Mouse (Mus musculus): ENCODE data around the gene Cmtm8. TPM values are rescaled to one million over a fixed set of nuclear protein-coding genes. Genes with fewer than 3 reads are reported as not detected.

The Cmtm8 gene
- polyA plus RNA-seq, 1 experiment from 2014 or later, result 8.1 TPM

- 86% methylated on average over 4 of the region's 4 CpGs for WGBS
- no peak overlapping the region for H3K4me2 ChIP-seq (ENCODE audit: low read depth, low read length)
- H3K27me3 ChIP-seq (ENCODE audit: control insufficient read depth, insufficient read depth, low read length), result no peaks in the 10 kb centered on the region
- ATAC-seq (ENCODE audit: low read depth), result no peak
- H3K9ac ChIP-seq (replicated peaks; ENCODE audit: low read depth, low read length), result no peak overlapping the region
- H3K4me1 ChIP-seq (ENCODE audit: control insufficient read depth, insufficient read depth, low read length), result no peaks in the 10 kb centered on the region
- no peaks in the 10 kb centered on the region; the same call in 1 of the 2 replicates for H3K36me3 ChIP-seq (ENCODE audit: control insufficient read depth, insufficient read depth, low read length)
- no peak overlapping the region for H3K4me3 ChIP-seq (ENCODE audit: low read depth, low read length)
- no peak overlapping the region for H3K27ac ChIP-seq (ENCODE audit: low read depth, low read length)
- no peaks in the 10 kb centered on the region for H3K9me3 ChIP-seq (ENCODE audit: control insufficient read depth, low read length)
These were observed 98.3 kb downstream of the Cmtm8 start for GRCm38 (mm10) chr9:114745654-114746053.

DNA sequence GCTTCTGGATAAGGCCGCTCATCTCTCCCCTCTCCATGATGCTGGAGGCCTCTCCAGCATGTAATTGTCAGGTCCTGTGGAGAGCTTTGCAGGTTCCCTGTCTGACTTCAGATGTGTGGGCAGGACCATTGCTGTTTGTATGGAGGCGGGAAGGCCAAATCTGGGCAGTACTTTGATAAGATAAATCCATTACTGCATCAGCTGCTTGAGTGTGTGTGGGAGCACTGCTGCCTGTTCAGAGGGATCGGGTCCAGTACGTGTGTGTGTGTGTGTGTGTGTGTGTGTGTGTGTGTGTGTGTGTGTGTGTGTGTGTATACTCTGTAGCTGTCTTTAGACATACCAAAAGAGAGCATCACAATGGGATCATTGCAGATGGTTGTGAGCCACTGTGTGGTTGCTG lies 98.8 kb downstream of the Cmtm8 start:
- no peaks in the 10 kb centered on the region for H3K9me3 ChIP-seq (ENCODE audit: control insufficient read depth, low read length)
- H3K9ac ChIP-seq (replicated peaks; ENCODE audit: low read depth, low read length), result no peak overlapping the region
- WGBS, result 87% methylated on average over 4 of the region's 4 CpGs
- H3K36me3 ChIP-seq (ENCODE audit: control insufficient read depth, insufficient read depth, low read length), result no peaks in the 10 kb centered on the region; the same call in 1 of the 2 replicates
- no peaks in the 10 kb centered on the region for H3K27me3 ChIP-seq (ENCODE audit: control insufficient read depth, insufficient read depth, low read length)
- no peak for ATAC-seq (ENCODE audit: low read depth)
- no peak overlapping the region for H3K4me2 ChIP-seq (ENCODE audit: low read depth, low read length)
- no peak overlapping the region for H3K4me3 ChIP-seq (ENCODE audit: low read depth, low read length)
- H3K4me1 ChIP-seq (ENCODE audit: control insufficient read depth, insufficient read depth, low read length), result no peaks in the 10 kb centered on the region
- H3K27ac ChIP-seq (ENCODE audit: low read depth, low read length), result no peak overlapping the region

DNA sequence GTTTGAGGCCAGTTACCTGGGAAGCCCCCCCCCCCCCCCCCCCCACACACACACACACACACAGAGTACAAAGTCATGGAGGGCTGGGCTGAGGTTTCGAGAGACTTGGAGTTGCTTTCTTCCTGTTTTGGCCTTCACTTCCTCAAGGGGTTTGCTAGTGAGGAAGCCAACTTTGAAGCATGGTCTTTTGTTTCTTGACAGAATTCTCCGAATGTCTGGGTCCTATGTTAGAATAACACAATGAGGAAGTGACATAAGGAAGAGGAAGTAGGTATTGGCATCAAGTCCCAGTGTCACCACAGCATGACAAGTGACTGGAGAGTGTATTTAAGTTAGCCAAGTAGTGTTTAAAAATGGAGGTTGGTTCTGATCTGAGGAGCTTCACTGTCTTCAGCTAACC lies 101.2 kb downstream of the Cmtm8 start:
- Histone ChIP-seq H3K9ac (replicated peaks; ENCODE audit: low read depth, low read length) (no peak overlapping the region), H3K4me2 (ENCODE audit: low read depth, low read length) (no peak overlapping the region), H3K4me1 (ENCODE audit: control insufficient read depth, insufficient read depth, low read length) (no peaks in the 10 kb centered on the region), H3K27me3 (ENCODE audit: control insufficient read depth, insufficient read depth, low read length) (no peaks in the 10 kb centered on the region), H3K4me3 (ENCODE audit: low read depth, low read length) (no peak overlapping the region), H3K27ac (ENCODE audit: low read depth, low read length) (no peak overlapping the region), H3K36me3 (ENCODE audit: control insufficient read depth, insufficient read depth, low read length) (no peaks in the 10 kb centered on the region; the same call in 1 of the 2 replicates), H3K9me3 (ENCODE audit: control insufficient read depth, low read length) (no peaks in the 10 kb centered on the region)
- ATAC-seq (ENCODE audit: low read depth), result no peak
- WGBS, result 87% methylated on average over 2 of the region's 2 CpGs

DNA sequence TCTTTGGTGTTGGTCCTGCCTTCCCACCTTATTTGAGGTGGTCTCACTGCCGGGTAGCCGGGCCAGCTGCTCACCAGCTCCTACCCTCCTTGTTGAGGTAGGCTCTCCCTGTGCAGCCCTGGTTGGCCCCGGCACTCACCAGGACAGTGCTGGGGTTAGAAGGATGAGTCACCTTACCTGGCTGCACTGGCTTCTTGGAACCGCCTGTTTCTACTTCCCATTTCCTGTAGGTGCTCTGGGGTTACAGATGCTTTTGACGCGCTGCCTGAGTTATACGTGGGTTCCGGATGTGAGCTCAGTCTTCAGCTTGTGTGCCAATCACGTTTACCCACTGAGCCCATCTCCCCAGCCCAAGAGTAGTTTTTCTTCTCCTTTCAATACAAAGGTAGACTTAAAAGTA lies 103.6 kb downstream of the Cmtm8 start:
- H3K9me3 ChIP-seq (ENCODE audit: control insufficient read depth, low read length), result no peaks in the 10 kb centered on the region
- WGBS, result 94% methylated on average over 9 of the region's 9 CpGs
- no peak overlapping the region for H3K4me3 ChIP-seq (ENCODE audit: low read depth, low read length)
- H3K27me3 ChIP-seq (ENCODE audit: control insufficient read depth, insufficient read depth, low read length), result no peaks in the 10 kb centered on the region
- H3K27ac ChIP-seq (ENCODE audit: low read depth, low read length), result no peak overlapping the region
- no peaks in the 10 kb centered on the region for H3K4me1 ChIP-seq (ENCODE audit: control insufficient read depth, insufficient read depth, low read length)
- H3K4me2 ChIP-seq (ENCODE audit: low read depth, low read length), result no peak overlapping the region
- no peaks in the 10 kb centered on the region; the same call in 1 of the 2 replicates for H3K36me3 ChIP-seq (ENCODE audit: control insufficient read depth, insufficient read depth, low read length)
- no peak for ATAC-seq (ENCODE audit: low read depth)
- H3K9ac ChIP-seq (replicated peaks; ENCODE audit: low read depth, low read length), result no peak overlapping the region

Other genes with a start within 250 kb of the Cmtm8 start
- gene Cnot10, start 204.0 kb downstream of the Cmtm8 start, polyA plus RNA-seq (2014; fragmentation: Nextera tagmentation; extraction: Ambion mirVana), result 54.6 and 56.7 TPM in 2 replicates
- 131 and 141 TPM in 2 replicates for gene Dync1li1, start 155.4 kb downstream of the Cmtm8 start, polyA plus RNA-seq (2014; fragmentation: Nextera tagmentation; extraction: Ambion mirVana)
- 15.0 and 22.9 TPM in 2 replicates for gene Cmtm6, start 113.0 kb downstream of the Cmtm8 start, polyA plus RNA-seq (2014; fragmentation: Nextera tagmentation; extraction: Ambion mirVana)
- gene Cmtm7, start 62.3 kb downstream of the Cmtm8 start, polyA plus RNA-seq (2014; fragmentation: Nextera tagmentation; extraction: Ambion mirVana), result 5.4 and 9.7 TPM in 2 replicates
- gene Gpd1l, start 89.8 kb upstream of the Cmtm8 start, polyA plus RNA-seq (2014; fragmentation: Nextera tagmentation; extraction: Ambion mirVana), result 24.9 and 26.0 TPM in 2 replicates
- gene Osbpl10, start 134.4 kb upstream of the Cmtm8 start, polyA plus RNA-seq (2014; fragmentation: Nextera tagmentation; extraction: Ambion mirVana), result 2.9 and 3.3 TPM in 2 replicates
- gene Rps27rt, start 138.6 kb upstream of the Cmtm8 start, polyA plus RNA-seq (2014; fragmentation: Nextera tagmentation; extraction: Ambion mirVana), result 204 and 211 TPM in 2 replicates